Mouse (Mus musculus) bone marrow, adult 2 months (tissue): ENCODE data around the gene Ttll5. TPM values are rescaled to one million over a fixed set of nuclear protein-coding genes. Genes with fewer than 3 reads are reported as not detected.

Experiments
- H3K27ac ChIP-seq: fragments of 200-500 bp; 2 replicates; pipeline ENCODE4 v1.5.1; 2012; ENCODE audit warnings: low read depth, mild to moderate bottlenecking, control low read depth, inconsistent platforms, low read length; ENCODE audit not compliant: control insufficient read depth, poor library complexity, insufficient read depth
- H3K4me1 ChIP-seq: fragments of 200-500 bp; 2 replicates; pipeline ENCODE4 v1.6.1; 2011; ENCODE audit warnings: low read length; ENCODE audit not compliant: control insufficient read depth, insufficient read depth
- H3K4me3 ChIP-seq: fragments of 200-500 bp; replicated peaks from 2 replicates; pipeline ENCODE3; 2011; ENCODE audit warnings: mild to moderate bottlenecking, low read depth, low read length, control low read depth; ENCODE audit not compliant: control insufficient read depth
- CTCF ChIP-seq: fragments of 200-500 bp; IDR thresholded peaks from 2 replicates; pipeline ENCODE4 v1.5.1; 2011; ENCODE audit warnings: low read length, control low read depth; ENCODE audit not compliant: control insufficient read depth, insufficient read depth
- POLR2A ChIP-seq: fragments of 200-500 bp; IDR thresholded peaks from 2 replicates; pipeline ENCODE4 v1.6.1; 2011; ENCODE audit warnings: low read depth, mild to moderate bottlenecking, control low read depth, low read length, borderline replicate concordance; ENCODE audit not compliant: control insufficient read depth
- WGBS: fragments of 180-500 bp; shearing (Covaris S2); methylation state at CpG from one replicate; pipeline ENCODE4 v1.1.7; 2018; 5-methylcytosine and 5-hydroxymethylcytosine counted together
- polyA plus RNA-seq: library from polyadenylated mRNA; stranded (reverse); fragments of >200 nt; gene quantifications from 2 replicates; pipeline ENCODE4 v1.2.4, GENCODE M21; 2011; ENCODE audit warnings: low replicate concordance; ENCODE audit not compliant: missing spikeins, insufficient read depth, insufficient read length

The Ttll5 gene
- polyA plus RNA-seq, 1 experiment, result 16.8 TPM

GRCm38 (mm10) chr12:85968409-85968808 lies 143.9 kb downstream of the Ttll5 start:
- Histone ChIP-seq H3K4me3 (no peak overlapping the region), H3K27ac (no peak overlapping the region), H3K4me1 (peaks cover 9% of the 10 kb centered on the region)
- 78% methylated on average over 4 of the region's 4 CpGs for WGBS
- TF ChIP-seq CTCF (no peak), POLR2A (no peak)

DNA sequence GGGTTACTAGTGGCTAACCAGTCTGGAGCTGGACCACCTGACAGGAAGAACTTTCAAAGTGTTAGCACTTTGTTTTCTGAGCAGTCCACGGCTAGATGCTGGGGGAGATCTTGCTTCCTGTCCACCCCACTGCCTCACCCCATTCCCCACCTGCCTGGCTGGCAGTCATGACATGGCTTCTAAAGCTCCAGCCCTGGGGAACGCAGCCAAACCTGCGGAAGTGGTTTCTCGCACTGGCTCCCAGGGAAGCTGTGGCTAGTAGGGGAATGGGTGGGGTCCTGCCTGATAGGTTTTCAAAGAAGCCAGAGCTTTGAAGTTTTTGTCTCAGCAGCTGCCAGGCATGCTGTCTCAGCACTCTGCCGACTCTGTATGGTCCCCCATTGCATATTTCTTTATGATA lies 145.1 kb downstream of the Ttll5 start:
- peaks cover 7% of the 10 kb centered on the region for H3K4me1 ChIP-seq
- WGBS, result 0% methylated on average over 5 of the region's 5 CpGs
- TF ChIP-seq POLR2A (no peak), CTCF (no peak)
- peak overlapping the region; percentile 61 for H3K27ac ChIP-seq
- H3K4me3 ChIP-seq, result no peak overlapping the region

DNA sequence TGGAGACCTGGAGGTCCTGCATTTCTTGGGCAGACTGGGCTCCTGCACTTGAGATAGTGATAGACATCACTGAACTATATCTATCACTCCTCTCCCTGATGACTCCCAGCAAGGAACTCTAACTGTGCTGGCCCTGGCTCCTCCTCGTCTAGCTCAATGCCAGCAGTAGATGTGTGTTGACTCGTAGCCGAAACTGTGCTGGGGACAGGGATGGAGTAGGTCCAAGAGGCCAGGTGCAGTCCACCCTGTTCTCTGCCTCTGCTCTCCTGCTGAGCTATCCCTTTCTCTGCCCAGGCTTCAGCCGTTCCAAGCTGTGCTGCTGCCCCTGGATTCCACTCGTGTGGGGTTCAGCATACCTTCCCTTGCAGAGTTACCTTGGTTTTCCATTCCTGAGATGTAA lies 145.7 kb downstream of the Ttll5 start:
- WGBS, result 64% methylated on average over 5 of the region's 5 CpGs

DNA sequence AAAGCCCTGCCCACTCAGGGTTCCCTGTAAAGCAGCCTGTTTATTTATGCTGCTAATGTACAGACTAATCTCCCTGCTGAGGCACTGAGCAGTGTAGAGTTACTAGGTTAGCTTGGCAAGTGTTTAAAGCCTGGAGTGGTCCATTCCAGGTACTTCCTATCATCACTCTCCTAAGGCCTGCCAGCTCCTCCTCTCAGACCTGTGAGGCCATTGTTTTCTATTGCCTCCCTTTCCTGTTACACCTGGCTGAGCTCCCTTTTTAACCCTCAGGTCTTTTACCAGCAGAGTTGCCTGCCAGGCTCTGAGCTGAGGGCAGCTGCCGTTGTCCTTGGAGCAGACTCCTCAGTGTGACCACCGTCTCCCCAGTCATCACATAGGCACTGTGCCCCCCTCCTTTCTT lies 146.3 kb downstream of the Ttll5 start:
- Histone ChIP-seq H3K27ac (no peak overlapping the region), H3K4me1 (peaks cover 7% of the 10 kb centered on the region), H3K4me3 (no peak overlapping the region)
- TF ChIP-seq CTCF (no peak), POLR2A (no peak)
- WGBS, result 76% methylated on average over 2 of the region's 2 CpGs

More for the DNA sequence above, 145.7 kb downstream of the Ttll5 start:
- H3K27ac ChIP-seq, result peak overlapping the region; percentile 12; the same call in 1 of the 2 replicates
- no peak overlapping the region for H3K4me3 ChIP-seq
- H3K4me1 ChIP-seq, result peaks cover 7% of the 10 kb centered on the region
- no peak for TF ChIP-seq CTCF
- no peak for TF ChIP-seq POLR2A

GRCm38 (mm10) chr12:85971655-85972054 lies 147.2 kb downstream of the Ttll5 start:
- TF ChIP-seq CTCF (no peak), POLR2A (no peak)
- no peak overlapping the region for H3K27ac ChIP-seq
- peaks cover 7% of the 10 kb centered on the region for H3K4me1 ChIP-seq
- no peak overlapping the region for H3K4me3 ChIP-seq
- 70% methylated on average over 4 of the region's 4 CpGs for WGBS

GRCm38 (mm10) chr12:85973526-85973925 lies 149.1 kb downstream of the Ttll5 start:
- no peak overlapping the region for H3K4me3 ChIP-seq
- 0 out of 2 replicates have a peak, but pooled peaks have one; percentile 29 for TF ChIP-seq POLR2A
- no peak for TF ChIP-seq CTCF
- H3K4me1 ChIP-seq, result peaks cover 6% of the 10 kb centered on the region
- 29% methylated on average over 4 of the region's 4 CpGs for WGBS
- H3K27ac ChIP-seq, result peak overlapping the region; percentile 53

GRCm38 (mm10) chr12:85974030-85974429 lies 149.6 kb downstream of the Ttll5 start:
- Histone ChIP-seq H3K4me3 (no peak overlapping the region), H3K4me1 (peaks cover 6% of the 10 kb centered on the region), H3K27ac (peak overlapping the region; percentile 53)
- WGBS, result 72% methylated on average over 4 of the region's 4 CpGs
- no peak for TF ChIP-seq POLR2A
- TF ChIP-seq CTCF, result no peak

- Histone ChIP-seq H3K4me3 (no peak overlapping the region), H3K27ac (peak overlapping the region; percentile 80)
- WGBS, result 50% methylated on average over 5 of the region's 5 CpGs
Measured at GRCm38 (mm10) chr12:85979996-85980395, 155.5 kb downstream of the Ttll5 start.

GRCm38 (mm10) chr12:85985524-85985923 lies 161.1 kb downstream of the Ttll5 start:
- H3K4me1 ChIP-seq, result peaks cover 2% of the 10 kb centered on the region; the same call in 1 of the 2 replicates
- H3K4me3 ChIP-seq, result no peak overlapping the region
- no peak for TF ChIP-seq POLR2A
- no peak for TF ChIP-seq CTCF
- no peak overlapping the region; the same call in 1 of the 2 replicates for H3K27ac ChIP-seq
- 24% methylated on average over 4 of the region's 4 CpGs for WGBS

More at GRCm38 (mm10) chr12:85979996-85980395, 155.5 kb downstream of the Ttll5 start:
- no peak for TF ChIP-seq CTCF
- TF ChIP-seq POLR2A, result no peak
- peaks cover 2% of the 10 kb centered on the region for H3K4me1 ChIP-seq
